Comparison of ENCODE assay signal across 9 mouse cellular contexts in the genomic region with DNA sequence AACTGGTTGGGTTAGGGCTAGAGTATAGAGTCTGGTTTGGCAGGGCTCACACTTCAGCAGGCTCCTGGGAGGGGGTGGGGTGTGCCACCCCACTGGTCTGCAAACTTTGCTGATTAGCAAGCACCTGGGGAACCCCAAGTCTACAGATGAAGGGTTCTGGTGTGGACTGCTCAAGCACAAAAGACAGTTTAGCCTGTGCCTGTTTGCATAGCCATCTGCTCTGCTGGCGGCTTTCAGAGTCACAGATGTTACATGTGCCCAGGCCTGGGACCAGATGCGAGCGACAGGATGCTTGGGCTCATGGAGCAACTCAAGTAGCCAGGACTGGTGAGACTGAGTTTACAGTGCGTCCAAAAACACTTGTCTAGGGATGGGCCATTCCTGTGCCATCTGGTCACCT. TPM values are rescaled to one million over a fixed set of nuclear protein-coding genes. Genes with fewer than 3 reads are reported as not detected.
DNase-seq lines count a peak whose midpoint lies in the region; ATAC-seq and TF ChIP-seq lines count a peak whose summit lies in the region.
"Had no signal": no experiment of that assay in that cellular context is flagged by ENCODE, and none has a peak within 500 bp of the region (broad histone marks: within the 10 kb centered on the region; RNA-seq: fewer than 3 reads in every experiment).

No protein-coding gene starts in this region.

- intact Hi-C loops in gastrocnemius, adult 2 months (cut with DNase I): loop anchor here (5.0 kb wide), 1 partner anchor 59 kb away; no protein-coding TSS in a partner anchor

- TF ChIP-seq CTCF in gastrocnemius, adult 2 months (IDR thresholded peaks at IDR 0.05): no peak

- ATAC-seq in midbrain, embryonic 16.5 days: no peak

- H3K27me3 ChIP-seq in midbrain, embryonic 16.5 days (ENCODE audit: control insufficient read depth, insufficient read depth, low read depth, low read length): no peaks in the 10 kb centered on the region

- 64% methylated on average over 4 of the region's 4 CpGs for WGBS in midbrain, embryonic 16.5 days

- no peaks in the 10 kb centered on the region for H3K36me3 ChIP-seq in midbrain, embryonic 16.5 days (ENCODE audit: control insufficient read depth, insufficient read depth, low read length)
- H3K36me3 ChIP-seq: liver, embryonic 13.5 days had no signal

- peak overlapping the region; percentile 70 for H3K27ac ChIP-seq in gastrocnemius, adult 2 months
- peak overlapping the region; percentile 68 for H3K27ac ChIP-seq in midbrain, embryonic 16.5 days (ENCODE audit: low read length)
- H3K27ac ChIP-seq: liver, embryonic 13.5 days had no signal

- peaks cover 36% of the 10 kb centered on the region for H3K4me1 ChIP-seq in midbrain, embryonic 16.5 days (ENCODE audit: control insufficient read depth, insufficient read depth, low read length)

- H3K4me2 ChIP-seq in midbrain, embryonic 16.5 days (ENCODE audit: low read length): 0 out of 2 replicates have a peak overlapping the region, but pooled peaks have one; percentile 17
- H3K4me2 ChIP-seq: liver, embryonic 13.5 days had no signal

- H3K9me3 ChIP-seq in midbrain, embryonic 16.5 days (replicated peaks; ENCODE audit: control insufficient read depth, low read length, poor library complexity, severe bottlenecking): no peaks in the 10 kb centered on the region
- H3K9me3 ChIP-seq: liver, embryonic 13.5 days had no signal

- DNase-seq in gastrocnemius, adult 2 months: no peak
- DNase-seq in gastrocnemius, adult 8-10 months (ENCODE audit: low spot score in 2 of 2): no peak
- peak; percentile 56 to 69 for DNase-seq in right cerebral cortex, postnatal 10 days (ENCODE audit: low spot score in 2 of 2)
- DNase-seq in right cerebral cortex, postnatal 14 days: no peak
- DNase-seq in thymus, postnatal 4 days: peak; percentile 63
- no peak for DNase-seq in embryo, embryonic 9.5 days (ENCODE audit: extremely low spot score)
- no peak for DNase-seq in lung, adult 18-20 months
- DNase-seq: liver, embryonic 13.5 days had no signal

- no peak overlapping the region for H3K9ac ChIP-seq in midbrain, embryonic 16.5 days (ENCODE audit: low read depth, low read length)
- H3K9ac ChIP-seq: liver, embryonic 13.5 days had no signal

- H3K4me3 ChIP-seq in gastrocnemius, adult 2 months: no peak overlapping the region; the same call in 1 of the 2 replicates
- no peak overlapping the region for H3K4me3 ChIP-seq in midbrain, embryonic 16.5 days (ENCODE audit: low read depth, low read length)
- H3K4me3 ChIP-seq: liver, embryonic 13.5 days had no signal

RNA-seq across cellular contexts. Expression of a gene that starts 8.3 kb away (rescaled TPM):
- 1 to 10 TPM; 3.1 to 4.1 TPM for total RNA-seq in gastrocnemius, adult 2 months (2021)
- total RNA-seq in gastrocnemius, adult 8-10 months (2022): 1 to 10 TPM; 2.4 to 3.0 (median 2.7) TPM
- polyA plus RNA-seq in midbrain, embryonic 16.5 days (2015; fragmentation: Nextera tagmentation; extraction: Ambion mirVana): 22.0 and 27.7 TPM in 2 replicates

RNA-seq across cellular contexts. Expression of a gene that starts 48.8 kb away (rescaled TPM):
- total RNA-seq in gastrocnemius, adult 2 months (2021): 1 to 10 TPM; 4.2 to 4.8 TPM
- 1 to 10 TPM; 2.3 to 3.8 (median 3.2) TPM for total RNA-seq in gastrocnemius, adult 8-10 months (2022)
- polyA plus RNA-seq in midbrain, embryonic 16.5 days (2015; fragmentation: Nextera tagmentation; extraction: Ambion mirVana): 8.9 and 9.5 TPM in 2 replicates

Comparison
In these comparisons a context has a peak if more than half of its experiments do, and no peak if none do; other contexts are left out.
1. DNase-seq: peak in right cerebral cortex, postnatal 10 days (2 of 2) and thymus, postnatal 4 days (single experiment); none in gastrocnemius, adult 2 months (single experiment), gastrocnemius, adult 8-10 months (0 of 2), right cerebral cortex, postnatal 14 days (single experiment), embryo, embryonic 9.5 days (single experiment) and lung, adult 18-20 months (0 of 2).